Mouse (Mus musculus) forebrain, embryonic 14.5 days (tissue): ENCODE measurements at regions not wholly inside any gene's neighbourhood (a gene's known extent, or its start where the extent isn't known, plus 50 kb on each side); places are given as distances from the start of the nearest gene placed in this dataset.

Experiments used
- ATAC-seq: fragments of 200-750 bp; cut with Nextera tagmentation; 2 replicates; pipeline ENCODE4 v1.8.0; 2017; ENCODE audit warnings: mild to moderate bottlenecking, moderate library complexity
- DNase-seq: peaks from one replicate; pipeline ENCODE4 v3.0.0-alpha.2; 2015; ENCODE audit warnings: low spot score
- H3K27ac ChIP-seq: fragments of 300-500 bp; sonication (generic); 2 replicates; pipeline ENCODE4 v1.5.1; 2014; ENCODE audit warnings: low read depth, mild to moderate bottlenecking, control low read depth, low read length, moderate library complexity
- H3K27me3 ChIP-seq: fragments of 300-500 bp; sonication (generic); replicated peaks from 2 replicates; pipeline ENCODE4 v1.6.1; 2014; ENCODE audit warnings: low read length, control low read depth, mixed read lengths; ENCODE audit not compliant: control insufficient read depth, insufficient read depth
- H3K36me3 ChIP-seq: fragments of 300-500 bp; sonication (generic); 2 replicates; pipeline ENCODE4 v1.6.1; 2014; ENCODE audit warnings: low read length, control low read depth; ENCODE audit not compliant: control insufficient read depth, insufficient read depth
- H3K4me1 ChIP-seq: fragments of 300-500 bp; sonication (generic); 2 replicates; pipeline ENCODE4 v1.6.1; 2014; ENCODE audit warnings: antibody characterized with exemption, low read length, control low read depth; ENCODE audit not compliant: control insufficient read depth, insufficient read depth
- H3K4me2 ChIP-seq: fragments of 300-500 bp; sonication (generic); 2 replicates; pipeline ENCODE4 v1.6.1; 2014; ENCODE audit warnings: mild to moderate bottlenecking, control low read depth, low read length
- H3K4me3 ChIP-seq: fragments of 300-500 bp; sonication (generic); 2 replicates; pipeline ENCODE4 v1.5.1; 2014; ENCODE audit warnings: low read depth, low read length, control low read depth
- H3K9ac ChIP-seq: fragments of 300-500 bp; sonication (generic); 2 replicates; pipeline ENCODE4 v1.6.1; 2014; ENCODE audit warnings: mild to moderate bottlenecking, low read length, control low read depth, moderate library complexity
- H3K9me3 ChIP-seq: fragments of 300-500 bp; sonication (generic); replicated peaks from 2 replicates; pipeline ENCODE4 v1.6.1; 2016; ENCODE audit warnings: low read length, control low read depth, mixed read lengths; ENCODE audit not compliant: control insufficient read depth
- WGBS: fragments of 180-500 bp; shearing (Covaris S2); extraction: QIAGEN DNeasy Blood & Tissue Kit; methylation state at CpG from one replicate; pipeline ENCODE4 v1.1.7; 2014; 5-methylcytosine and 5-hydroxymethylcytosine counted together

DNA sequence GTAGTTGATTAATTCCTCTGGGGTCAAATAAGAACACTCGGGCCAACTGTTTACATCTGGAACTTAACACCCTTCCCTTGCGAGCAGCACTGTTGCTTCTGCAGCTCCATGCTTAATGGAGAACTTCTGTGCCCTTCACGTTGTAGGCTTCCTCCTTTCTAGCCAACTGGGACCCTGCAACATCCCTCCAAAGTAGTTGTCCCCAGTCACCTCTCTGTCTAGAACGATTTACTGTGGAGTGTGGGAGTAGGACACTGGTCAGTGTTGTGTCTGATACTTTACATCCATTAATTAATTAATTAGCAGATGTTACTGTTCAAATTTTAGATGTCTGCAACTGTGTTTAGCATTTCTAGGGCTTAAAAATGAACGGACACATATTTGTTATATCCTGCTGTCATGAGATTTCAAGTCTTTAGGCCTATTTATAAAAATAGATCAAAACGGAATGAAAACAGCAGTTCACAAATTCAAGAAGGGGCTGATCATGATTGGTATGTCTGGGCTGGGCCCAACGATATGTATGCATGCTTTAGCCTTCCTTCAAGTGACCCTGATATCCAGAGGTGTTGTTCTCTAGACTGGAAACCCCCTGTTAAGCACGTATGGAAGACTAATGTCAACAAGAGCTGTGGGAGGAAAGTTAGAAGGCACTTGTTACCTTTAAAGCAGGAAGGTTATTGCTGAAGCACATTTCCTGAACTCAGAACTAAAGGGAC, 543.6 kb upstream of the Nr5a2 start:
- Histone ChIP-seq H3K4me2 (no peak overlapping the region), H3K27me3 (no peaks in the 10 kb centered on the region), H3K9me3 (no peaks in the 10 kb centered on the region), H3K27ac (no peak overlapping the region), H3K9ac (no peak overlapping the region), H3K4me3 (no peak overlapping the region), H3K36me3 (no peaks in the 10 kb centered on the region), H3K4me1 (no peaks in the 10 kb centered on the region)
- WGBS = 82% methylated on average over 8 of the region's 8 CpGs
- no peak for DNase-seq
- ATAC-seq = no peak

- WGBS = 88% methylated on average over 5 of the region's 5 CpGs
- Histone ChIP-seq H3K4me1 (no peaks in the 10 kb centered on the region), H3K36me3 (no peaks in the 10 kb centered on the region), H3K9me3 (no peaks in the 10 kb centered on the region), H3K27me3 (no peaks in the 10 kb centered on the region), H3K4me2 (no peak overlapping the region), H3K4me3 (no peak overlapping the region), H3K27ac (no peak overlapping the region), H3K9ac (no peak overlapping the region)
- DNase-seq (no peak), ATAC-seq (no peak)
Observed at GRCm38 (mm10) chr1:137488226-137488625, 528.0 kb upstream of the Nr5a2 start.

DNA sequence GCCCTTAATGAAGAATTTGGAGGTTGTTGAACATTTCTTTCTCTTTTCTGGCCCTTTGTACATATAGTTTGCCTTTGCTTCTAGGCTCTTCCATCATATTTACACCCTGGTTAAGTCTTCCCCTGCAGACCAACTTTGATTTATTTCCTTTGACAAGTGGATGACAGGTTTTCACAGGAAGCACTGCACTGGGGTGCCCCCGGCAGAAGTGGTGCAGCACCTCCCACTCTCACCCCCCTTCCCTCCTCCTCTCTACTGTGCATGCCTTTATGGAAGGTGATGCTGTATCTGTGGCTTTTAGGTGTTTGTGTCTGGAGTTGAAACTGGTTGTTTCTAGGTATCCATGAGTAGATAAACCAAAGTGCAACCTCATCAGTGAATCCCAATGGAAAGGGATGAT, 518.2 kb upstream of the Nr5a2 start:
- Histone ChIP-seq H3K36me3 (no peaks in the 10 kb centered on the region), H3K9ac (no peak overlapping the region), H3K27me3 (no peaks in the 10 kb centered on the region), H3K27ac (no peak overlapping the region), H3K9me3 (no peaks in the 10 kb centered on the region), H3K4me1 (0 out of 2 replicates have a peak, but pooled peaks cover 4% of the 10 kb centered on the region), H3K4me3 (no peak overlapping the region), H3K4me2 (no peak overlapping the region)
- no peak for DNase-seq
- WGBS = 72% methylated on average over 1 of the region's 1 CpGs
- no peak for ATAC-seq

- Histone ChIP-seq H3K9ac (no peak overlapping the region), H3K4me2 (no peak overlapping the region), H3K9me3 (no peaks in the 10 kb centered on the region), H3K4me3 (no peak overlapping the region), H3K27me3 (no peaks in the 10 kb centered on the region), H3K4me1 (0 out of 2 replicates have a peak, but pooled peaks cover 4% of the 10 kb centered on the region), H3K36me3 (no peaks in the 10 kb centered on the region), H3K27ac (no peak overlapping the region)
- WGBS = 88% methylated on average over 3 of the region's 3 CpGs
- ATAC-seq (no peak), DNase-seq (no peak)
Observed at GRCm38 (mm10) chr1:137477239-137477638, 517.0 kb upstream of the Nr5a2 start.

- Histone ChIP-seq H3K27ac (no peak overlapping the region), H3K9me3 (no peaks in the 10 kb centered on the region), H3K36me3 (no peaks in the 10 kb centered on the region), H3K27me3 (no peaks in the 10 kb centered on the region), H3K4me2 (no peak overlapping the region), H3K9ac (no peak overlapping the region), H3K4me1 (0 out of 2 replicates have a peak, but pooled peaks cover 4% of the 10 kb centered on the region), H3K4me3 (no peak overlapping the region)
- DNase-seq (peak; percentile 14), ATAC-seq (no peak)
- WGBS = 32% methylated on average over 4 of the region's 4 CpGs
Observed at GRCm38 (mm10) chr1:137474858-137475257, 514.6 kb upstream of the Nr5a2 start.

GRCm38 (mm10) chr1:137473800-137474685, 513.8 kb upstream of the Nr5a2 start:
- H3K9ac ChIP-seq = no peak overlapping the region
- H3K9me3 ChIP-seq = no peaks in the 10 kb centered on the region
- H3K27me3 ChIP-seq = no peaks in the 10 kb centered on the region
- WGBS = 83% methylated on average over 4 of the region's 4 CpGs
- no peak overlapping the region for H3K4me3 ChIP-seq
- H3K4me1 ChIP-seq = 0 out of 2 replicates have a peak, but pooled peaks cover 4% of the 10 kb centered on the region
- H3K27ac ChIP-seq = no peak overlapping the region
- no peak overlapping the region for H3K4me2 ChIP-seq
- no peaks in the 10 kb centered on the region for H3K36me3 ChIP-seq
- ATAC-seq (no peak), DNase-seq (peak; percentile 44)

GRCm38 (mm10) chr1:137464971-137465370, 504.7 kb upstream of the Nr5a2 start:
- Histone ChIP-seq H3K4me2 (no peak overlapping the region), H3K4me1 (no peaks in the 10 kb centered on the region), H3K9me3 (no peaks in the 10 kb centered on the region), H3K36me3 (no peaks in the 10 kb centered on the region), H3K4me3 (no peak overlapping the region), H3K27ac (no peak overlapping the region), H3K9ac (no peak overlapping the region), H3K27me3 (no peaks in the 10 kb centered on the region)
- DNase-seq = no peak
- ATAC-seq = no peak
- 82% methylated on average over 5 of the region's 5 CpGs for WGBS

DNA sequence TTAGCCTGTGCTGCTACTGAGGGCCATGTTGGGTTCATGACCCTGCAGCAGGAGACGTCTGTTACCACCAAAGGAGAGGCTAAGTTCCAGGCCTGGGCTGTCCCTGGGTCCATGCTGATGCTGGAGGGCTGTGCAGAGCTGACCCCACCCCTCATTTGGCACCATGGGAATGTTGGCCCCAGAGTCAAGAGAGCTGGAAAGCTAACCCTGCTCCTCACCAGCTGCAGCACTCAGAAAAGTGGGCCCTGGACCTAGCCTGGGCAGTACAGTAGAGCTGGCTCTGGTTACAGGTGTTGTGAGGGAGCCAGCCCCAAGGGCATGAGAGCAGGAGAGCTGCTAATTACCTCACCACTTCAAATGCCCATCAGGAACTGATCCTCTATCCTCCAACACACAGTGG, 500.9 kb upstream of the Nr5a2 start:
- DNase-seq = no peak
- ATAC-seq = no peak
- Histone ChIP-seq H3K4me1 (no peaks in the 10 kb centered on the region), H3K36me3 (no peaks in the 10 kb centered on the region), H3K9ac (no peak overlapping the region), H3K4me3 (no peak overlapping the region), H3K9me3 (no peaks in the 10 kb centered on the region), H3K27me3 (no peaks in the 10 kb centered on the region), H3K27ac (no peak overlapping the region), H3K4me2 (no peak overlapping the region)
- 86% methylated on average over 1 of the region's 1 CpGs for WGBS
